Mouse (Mus musculus): ENCODE results near the gene Scaf4.

GRCm38 (mm10) chr16:90229897-90230296, 54.4 kb downstream of the Scaf4 start:
- TF ChIP-seq CTCF (conservative IDR thresholded peaks at IDR 0.05; ENCODE audit: insufficient read depth, insufficient read length, low read depth, low read length) = no peak
- no peak for TF ChIP-seq POLR2A (IDR thresholded peaks at IDR 0.05; ENCODE audit: low read depth, low read length)

All from kidney, adult 2 months (tissue).